In genomic region chr4:99161457-99161971, GRCm38 (mm10) we compare ENCODE assay signal across 8 mouse cellular contexts. TPM values are rescaled to one million over a fixed set of nuclear protein-coding genes. Genes with fewer than 3 reads are reported as not detected.
DNase-seq lines count a peak whose midpoint lies in the region; ATAC-seq lines count a peak whose summit lies in the region.

No protein-coding gene starts in this region.

- peaks cover 32% of the 10 kb centered on the region for H3K4me1 ChIP-seq in hindbrain, embryonic 10.5 days (replicated peaks)
- H3K4me1 ChIP-seq in hindbrain, embryonic 13.5 days (replicated peaks), result peaks cover 7% of the 10 kb centered on the region
- H3K4me1 ChIP-seq in heart, embryonic 16.5 days (ENCODE audit: control insufficient read depth, insufficient read depth, low read length), result no peaks in the 10 kb centered on the region

- no peak for ATAC-seq in hindbrain, embryonic 13.5 days (ENCODE audit: low FRiP score)
- peak; percentile 54; the same call in 1 of the 2 replicates for ATAC-seq in heart, embryonic 16.5 days (replicated peaks; ENCODE audit: extremely low read depth, insufficient read depth, low FRiP score)
- no peak for ATAC-seq in erythroblast, adult 5-6 weeks (replicated peaks; ENCODE audit: low FRiP score, poor library complexity, severe bottlenecking)

- 12% methylated on average over 6 of the region's 6 CpGs for WGBS in hindbrain, embryonic 10.5 days
- 8% methylated on average over 6 of the region's 6 CpGs for WGBS in hindbrain, embryonic 13.5 days
- 22% methylated on average over 6 of the region's 6 CpGs for WGBS in heart, embryonic 16.5 days

- H3K27me3 ChIP-seq in hindbrain, embryonic 10.5 days (ENCODE audit: insufficient read depth, poor library complexity, severe bottlenecking), result peaks cover 77% of the 10 kb centered on the region
- peaks cover 40% of the 10 kb centered on the region for H3K27me3 ChIP-seq in hindbrain, embryonic 13.5 days
- no peaks in the 10 kb centered on the region for H3K27me3 ChIP-seq in heart, embryonic 16.5 days (ENCODE audit: control insufficient read depth, insufficient read depth, low read length)

- H3K4me3 ChIP-seq in hindbrain, embryonic 10.5 days, result peak overlapping the region; percentile 11; the same call in 1 of the 2 replicates
- H3K4me3 ChIP-seq in hindbrain, embryonic 13.5 days, result no peak overlapping the region
- no peak overlapping the region for H3K4me3 ChIP-seq in heart, embryonic 16.5 days (ENCODE audit: low read length)

- DNase-seq in hindbrain, embryonic 10.5 days (ENCODE audit: low spot score), result no peak
- DNase-seq in 3134 (ENCODE audit: extremely low read depth, insufficient read length, low spot score) (peak; percentile 69), WW6 (ENCODE audit: low read depth, low spot score) (peak; percentile 46)
- DNase-seq in spleen, postnatal 10 days (ENCODE audit: low spot score in 2 of 2), result no peak
- DNase-seq in thymus, adult 18-20 months, result no peak

- no peaks in the 10 kb centered on the region for H3K9me3 ChIP-seq in hindbrain, embryonic 10.5 days
- H3K9me3 ChIP-seq in hindbrain, embryonic 13.5 days, result no peaks in the 10 kb centered on the region
- no peaks in the 10 kb centered on the region for H3K9me3 ChIP-seq in heart, embryonic 16.5 days (replicated peaks; ENCODE audit: control insufficient read depth, low read length)

- no peak overlapping the region for H3K27ac ChIP-seq in hindbrain, embryonic 10.5 days
- H3K27ac ChIP-seq in hindbrain, embryonic 13.5 days, result no peak overlapping the region
- H3K27ac ChIP-seq in heart, embryonic 16.5 days (ENCODE audit: low read length), result peak overlapping the region; percentile 58

- no peaks in the 10 kb centered on the region for H3K36me3 ChIP-seq in hindbrain, embryonic 10.5 days
- no peaks in the 10 kb centered on the region for H3K36me3 ChIP-seq in hindbrain, embryonic 13.5 days
- no peaks in the 10 kb centered on the region for H3K36me3 ChIP-seq in heart, embryonic 16.5 days (ENCODE audit: control insufficient read depth, insufficient read depth)

- no peak overlapping the region for H3K4me2 ChIP-seq in hindbrain, embryonic 13.5 days
- H3K4me2 ChIP-seq in heart, embryonic 16.5 days (ENCODE audit: low read depth, low read length), result peak overlapping the region; percentile 30; the same call in 1 of the 2 replicates

- no peak overlapping the region for H3K9ac ChIP-seq in hindbrain, embryonic 13.5 days
- H3K9ac ChIP-seq in heart, embryonic 16.5 days (ENCODE audit: low read length), result no peak overlapping the region

RNA-seq across cellular contexts. Expression of gene Atg4c, which starts 32.2 kb away (rescaled TPM):
- polyA plus RNA-seq in hindbrain, embryonic 10.5 days (2016; fragmentation: Nextera tagmentation; extraction: Ambion mirVana), result 11.8 and 13.0 TPM in 2 replicates
- 16.3 and 16.9 TPM in 2 replicates for polyA plus RNA-seq in hindbrain, embryonic 13.5 days (2015; fragmentation: Nextera tagmentation; extraction: Ambion mirVana)
- 9.6 and 10.7 TPM in 2 replicates for polyA plus RNA-seq in heart, embryonic 16.5 days (2015; fragmentation: Nextera tagmentation; extraction: Ambion mirVana)
- total RNA-seq in erythroblast, adult 5-6 weeks (2015; ENCODE audit: low replicate concordance), result 3.1 and 5.8 TPM in 2 replicates
- total RNA-seq in erythroblast, adult 5-6 weeks (2017; ENCODE audit: low replicate concordance), result 2.2 and 3.0 TPM in 2 replicates

RNA-seq across cellular contexts. Expression of gene Dock7, which starts 40.8 kb away (rescaled TPM):
- 74.6 TPM in 2 replicates for polyA plus RNA-seq in hindbrain, embryonic 10.5 days (2016; fragmentation: Nextera tagmentation; extraction: Ambion mirVana)
- polyA plus RNA-seq in hindbrain, embryonic 13.5 days (2015; fragmentation: Nextera tagmentation; extraction: Ambion mirVana), result 73.6 and 84.8 TPM in 2 replicates
- 18.5 and 20.6 TPM in 2 replicates for polyA plus RNA-seq in heart, embryonic 16.5 days (2015; fragmentation: Nextera tagmentation; extraction: Ambion mirVana)
- 1.3 and 11.7 TPM in 2 replicates for total RNA-seq in erythroblast, adult 5-6 weeks (2015; ENCODE audit: low replicate concordance)
- total RNA-seq in erythroblast, adult 5-6 weeks (2017; ENCODE audit: low replicate concordance), result 3.1 and 10.9 TPM in 2 replicates

Comparison
In these comparisons a context has a peak if more than half of its experiments do, and no peak if none do; other contexts are left out.
1. DNase-seq: peak in 3134 (single experiment) and WW6 (single experiment); none in hindbrain, embryonic 10.5 days (single experiment), spleen, postnatal 10 days (0 of 2) and thymus, adult 18-20 months (0 of 2).